In genomic region chr6:94631051-94631778, GRCm38 (mm10) we compare ENCODE assay signal across 9 mouse cellular contexts.
DNase-seq lines count a peak whose midpoint lies in the region; ATAC-seq and TF ChIP-seq lines count a peak whose summit lies in the region.
"Had no signal": no experiment of that assay in that cellular context is flagged by ENCODE, and none has a peak within 500 bp of the region (broad histone marks: within the 10 kb centered on the region; RNA-seq: fewer than 3 reads in every experiment).

No protein-coding gene starts in this region.

- H3K4me3 ChIP-seq in gastrocnemius, adult 2 months: no peak overlapping the region
- no peak overlapping the region for H3K4me3 ChIP-seq in forebrain, postnatal 0 days (ENCODE audit: low read depth, low read length)
- no peak overlapping the region for H3K4me3 ChIP-seq in liver, embryonic 12.5 days

- ATAC-seq in forebrain, postnatal 0 days: peak; percentile 91
- ATAC-seq in liver, embryonic 12.5 days: no peak

- no peaks in the 10 kb centered on the region for H3K4me1 ChIP-seq in forebrain, postnatal 0 days (ENCODE audit: insufficient read depth)
- no peaks in the 10 kb centered on the region for H3K4me1 ChIP-seq in liver, embryonic 12.5 days

- H3K36me3 ChIP-seq in forebrain, postnatal 0 days (ENCODE audit: insufficient read depth): no peaks in the 10 kb centered on the region
- H3K36me3 ChIP-seq in liver, embryonic 12.5 days: no peaks in the 10 kb centered on the region; the same call in 1 of the 2 replicates

- no peak overlapping the region for H3K4me2 ChIP-seq in forebrain, postnatal 0 days (ENCODE audit: low read depth)
- no peak overlapping the region for H3K4me2 ChIP-seq in liver, embryonic 12.5 days

- intact Hi-C loops in gastrocnemius, adult 2 months (cut with DNase I): no loop called here
- intact Hi-C loops in gastrocnemius, postnatal 14 days (cut with DNase I; ENCODE audit: low total_unique reads): no loop called here

- no peaks in the 10 kb centered on the region for H3K9me3 ChIP-seq in forebrain, postnatal 0 days (ENCODE audit: low read length)
- H3K9me3 ChIP-seq in liver, embryonic 12.5 days (replicated peaks): no peaks in the 10 kb centered on the region

- peak overlapping the region; percentile 81 for H3K27ac ChIP-seq in gastrocnemius, adult 2 months
- H3K27ac ChIP-seq in forebrain, postnatal 0 days (ENCODE audit: low read depth, low read length): peak overlapping the region; percentile 45; the same call in 1 of the 2 replicates
- H3K27ac ChIP-seq in liver, embryonic 12.5 days: no peak overlapping the region
- H3K27ac ChIP-seq: macrophage had no signal

- 24% methylated on average over 7 of the region's 7 CpGs for WGBS in forebrain, postnatal 0 days
- 74% methylated on average over 7 of the region's 7 CpGs for WGBS in liver, embryonic 12.5 days (ENCODE audit: insufficient replicate concordance)

- no peaks in the 10 kb centered on the region for H3K27me3 ChIP-seq in forebrain, postnatal 0 days (ENCODE audit: insufficient read depth, low read length)
- peaks cover 4% of the 10 kb centered on the region; the same call in 1 of the 2 replicates for H3K27me3 ChIP-seq in liver, embryonic 12.5 days (replicated peaks)

- no peak overlapping the region for H3K9ac ChIP-seq in forebrain, postnatal 0 days
- no peak overlapping the region for H3K9ac ChIP-seq in liver, embryonic 12.5 days

- no peak for TF ChIP-seq CTCF in gastrocnemius, adult 2 months (IDR thresholded peaks at IDR 0.05)
- TF ChIP-seq CTCF in forebrain, postnatal 0 days (IDR thresholded peaks at IDR 0.05; ENCODE audit: low read depth): no peak

- DNase-seq in gastrocnemius, adult 2 months: peak; percentile 59
- DNase-seq in gastrocnemius, postnatal 14 days: no peak
- DNase-seq in NIH3T3 (ENCODE audit: low read depth): peak; percentile 48
- peak; percentile 51 for DNase-seq in forebrain, postnatal 0 days
- DNase-seq in lung, postnatal 36 days: peak; percentile 37
- DNase-seq in adrenal gland, adult 2 months: no peak
- DNase-seq in heart, adult 8-10 months (ENCODE audit: low spot score): no peak

Comparison
In these comparisons a context has a peak if more than half of its experiments do, and no peak if none do; other contexts are left out.
1. DNase-seq: peak in gastrocnemius, adult 2 months (single experiment), NIH3T3 (single experiment), forebrain, postnatal 0 days (single experiment) and lung, postnatal 36 days (single experiment); none in gastrocnemius, postnatal 14 days (single experiment), adrenal gland, adult 2 months (single experiment) and heart, adult 8-10 months (single experiment).